Mouse (Mus musculus) heart, postnatal 10 days (tissue): ENCODE results near the gene Mob1a. TPM values are rescaled to one million over a fixed set of nuclear protein-coding genes. Genes with fewer than 3 reads are reported as not detected.
"Not testable (repeated sequence)": the region's sequence is repeated elsewhere in the genome, so short reads cannot be mapped to it uniquely, and the experiment has no call there.

Experiments
- DNase-seq, 2 experiments: peaks; one replicate each; pipeline ENCODE4 v3.0.0; 2021
- intact Hi-C: fragments of 180-260 bp; cut with DNase I; formaldehyde crosslinking; loops from one replicate; pipeline ENCODE4 v1.15.1; 2025
- total RNA-seq, 2 experiments: library from RNA; stranded (reverse); gene quantifications; 2 replicates each; pipeline ENCODE4 v1.2.3; 2021

The Mob1a gene
- total RNA-seq, 2 experiments from 2014 or later = 30.5 to 35.1 TPM

DNA sequence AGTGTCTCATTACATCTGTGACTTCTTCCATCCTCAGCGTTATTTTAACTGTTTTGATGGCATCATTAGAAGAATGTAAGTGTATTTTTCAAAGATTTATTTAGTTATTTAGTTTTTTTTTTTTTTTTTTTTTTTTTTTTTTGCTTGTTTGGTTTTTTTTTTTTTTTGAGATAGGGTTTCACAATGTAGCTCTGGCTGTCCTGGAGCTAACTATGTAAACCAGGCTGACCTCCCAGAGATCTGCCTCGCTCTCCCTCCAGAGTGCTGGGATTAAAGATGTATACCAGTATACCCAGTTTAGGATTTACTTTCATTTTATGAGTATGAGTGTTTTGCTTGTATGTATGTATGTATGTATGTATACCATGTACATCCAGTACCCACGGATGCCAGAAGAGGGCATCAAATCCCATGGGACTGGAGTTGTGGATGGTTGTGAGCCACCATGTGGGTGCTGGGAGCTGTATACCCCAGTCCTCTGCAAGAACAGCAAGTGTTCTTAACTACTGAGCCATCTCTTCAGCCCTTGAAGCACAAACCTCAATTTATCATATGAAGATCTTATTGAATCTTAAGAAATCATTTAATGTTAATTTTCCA, 1.9 kb downstream of the Mob1a start:
- DNase-seq = no peak
- intact Hi-C loops = loop anchor here (10.0 kb wide), 1 partner anchor 553 kb away; the partner anchor contains the start of gene Hk2

DNA sequence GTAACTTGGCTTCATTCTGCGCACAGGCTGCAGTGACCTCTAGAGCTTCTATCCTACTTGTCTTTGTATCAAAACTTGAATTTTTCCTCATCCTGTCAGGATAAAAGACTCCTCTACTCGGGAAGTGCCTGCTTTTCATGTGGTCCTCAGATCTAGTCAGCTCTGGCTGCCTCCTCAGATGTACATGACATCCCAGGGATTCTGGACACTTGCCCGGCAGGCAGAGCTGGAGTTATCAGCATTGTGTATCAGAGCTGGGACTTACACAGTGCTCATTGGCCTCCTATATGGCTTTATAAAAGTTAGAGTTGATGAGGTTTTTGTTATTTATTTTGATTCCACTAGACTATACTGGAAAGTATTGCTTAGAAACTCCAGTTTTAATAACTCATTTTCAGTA, 15.6 kb downstream of the Mob1a start:
- intact Hi-C loops = no loop called here
- DNase-seq = no peak

DNA sequence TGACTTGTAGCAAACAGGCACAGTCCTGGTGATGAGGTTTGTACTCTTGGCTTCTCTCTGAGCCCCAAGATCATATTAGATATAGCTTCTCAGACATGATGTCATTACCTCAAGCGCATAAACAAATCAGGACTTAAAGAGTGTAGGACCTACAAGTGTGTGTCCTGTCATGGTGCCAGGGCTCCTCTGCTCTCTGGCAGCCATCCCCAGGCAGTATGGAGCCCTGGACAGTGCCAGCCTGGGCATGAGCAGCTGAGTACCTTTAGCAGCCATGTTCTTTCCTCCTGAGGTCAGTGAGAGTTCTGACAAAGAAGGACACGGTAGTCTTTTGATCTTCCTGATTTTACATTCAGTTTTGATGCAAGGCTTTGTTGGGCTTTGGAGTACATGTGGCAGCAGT, 17.1 kb downstream of the Mob1a start:
- intact Hi-C loops = no loop called here
- no peak for DNase-seq

DNA sequence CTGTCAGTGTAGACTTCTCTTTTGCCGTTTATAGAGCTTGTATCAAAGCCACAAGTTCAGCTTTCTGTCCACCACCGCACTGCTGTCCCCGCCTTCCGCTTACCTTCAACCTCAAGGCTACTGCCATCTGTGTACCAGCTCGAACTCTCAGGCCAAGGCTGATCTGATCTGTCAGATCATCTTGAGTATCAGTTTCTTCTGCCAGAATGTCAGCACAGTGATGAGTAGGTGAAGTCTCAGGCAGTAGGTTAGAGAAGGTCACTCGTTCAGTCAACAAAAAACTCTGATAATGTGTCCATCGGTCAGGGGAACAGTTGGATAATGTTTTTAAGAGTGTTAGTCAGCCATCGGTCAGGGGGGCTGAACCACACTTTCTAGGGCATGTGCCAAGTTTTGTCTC, 19.5 kb downstream of the Mob1a start:
- DNase-seq, intact Hi-C loops: not testable (repeated sequence)

DNA sequence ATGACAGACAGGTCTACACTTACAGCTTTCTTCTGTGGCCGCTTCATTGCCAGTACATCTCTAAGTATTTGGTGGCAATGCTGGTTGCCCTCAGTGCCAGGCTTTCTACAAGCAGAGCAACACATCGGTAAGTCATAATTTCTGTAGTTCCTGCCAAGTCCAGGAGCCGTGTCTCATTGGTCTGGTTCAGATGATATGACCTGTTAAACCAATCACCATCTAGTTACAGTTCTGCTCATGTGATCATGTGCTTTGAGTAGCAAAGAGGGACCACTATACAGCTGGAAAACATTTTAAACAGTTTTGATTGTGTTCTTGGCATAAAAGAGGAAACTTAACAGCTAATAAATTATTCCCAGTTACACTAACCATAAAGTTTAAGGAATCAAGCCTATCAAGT, 22.1 kb downstream of the Mob1a start:
- intact Hi-C loops = no loop called here
- no peak for DNase-seq

DNA sequence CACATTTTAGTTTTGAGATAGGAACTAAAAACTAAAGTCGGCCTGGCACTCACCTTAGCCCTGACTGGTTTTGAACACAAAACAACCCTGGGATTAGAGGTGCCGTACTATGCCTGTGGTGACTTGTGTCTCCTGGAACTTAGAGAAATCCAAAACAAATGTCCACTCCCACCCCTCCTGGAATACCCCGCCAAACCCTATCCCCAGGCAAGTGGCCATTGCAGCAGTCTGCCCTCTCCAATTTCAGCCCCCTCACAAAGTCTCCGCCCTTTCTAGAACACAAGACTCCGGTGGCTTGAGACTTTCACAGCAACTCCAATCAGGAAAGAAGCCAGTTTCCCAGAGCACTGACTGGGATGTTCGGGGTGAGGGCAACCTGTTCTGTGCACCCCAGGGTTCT, 23.1 kb downstream of the Mob1a start, which contains the start of gene Bola3:
Gene Bola3 (plus strand): TSS at position 275 of the 400 bp plus-strand sequence.
- intact Hi-C loops = no loop called here
- no peak for DNase-seq

DNA sequence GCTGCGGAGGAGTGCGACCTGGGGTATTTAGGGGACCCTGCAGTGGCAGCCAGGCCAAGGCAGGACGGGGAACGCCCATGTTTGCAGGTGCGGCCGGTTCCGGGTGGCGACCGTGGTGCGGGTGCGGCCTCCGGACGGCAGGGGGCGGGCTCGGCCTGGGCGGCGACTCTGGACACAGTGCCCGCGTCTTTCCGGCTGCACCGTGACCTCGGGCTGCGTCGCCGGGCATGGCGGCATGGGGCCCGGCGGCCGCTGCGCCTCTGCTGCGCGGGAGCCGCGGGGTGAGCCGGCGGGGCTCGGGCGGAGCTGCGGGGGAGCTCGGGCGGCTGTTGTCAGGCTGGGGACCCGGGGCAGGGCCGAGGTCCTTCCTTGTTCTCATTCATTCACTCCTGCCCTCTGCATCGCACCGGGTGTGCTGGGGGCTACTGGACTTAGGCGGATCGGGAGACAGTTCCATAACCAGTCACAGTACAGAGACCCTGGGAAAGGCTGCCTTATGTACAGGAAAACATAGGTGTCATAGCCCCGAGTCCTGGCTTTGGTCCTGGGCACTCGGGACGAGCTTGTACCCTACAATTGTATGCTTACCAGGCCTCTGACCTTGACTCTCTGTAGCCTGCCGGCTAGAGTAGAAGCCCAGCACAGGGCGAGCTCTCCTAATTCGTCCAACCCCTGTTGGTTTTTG, 23.6 kb downstream of the Mob1a start:
- intact Hi-C loops = no loop called here
- DNase-seq = peak; percentile 93 to 95

DNA sequence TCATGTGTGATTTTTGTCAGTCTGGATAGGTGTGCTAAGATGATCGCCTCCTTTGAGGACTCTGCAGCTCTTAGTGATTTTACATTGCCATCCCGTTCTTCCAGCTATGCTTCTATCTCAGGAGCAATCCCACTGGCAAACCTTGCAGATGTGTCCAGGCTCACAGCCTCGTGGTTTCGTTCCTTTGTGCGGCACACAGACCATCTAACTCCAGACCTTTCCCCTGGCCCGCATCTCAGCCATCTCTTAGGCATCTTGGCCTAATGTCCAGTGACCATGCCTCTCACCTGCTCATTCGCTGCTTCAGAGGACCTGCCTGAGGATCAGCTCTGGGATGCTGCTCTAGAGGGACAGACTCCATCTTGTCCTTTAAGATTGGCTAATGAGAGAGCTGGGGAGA, 24.4 kb downstream of the Mob1a start:
- intact Hi-C loops = no loop called here
- DNase-seq = no peak

DNA sequence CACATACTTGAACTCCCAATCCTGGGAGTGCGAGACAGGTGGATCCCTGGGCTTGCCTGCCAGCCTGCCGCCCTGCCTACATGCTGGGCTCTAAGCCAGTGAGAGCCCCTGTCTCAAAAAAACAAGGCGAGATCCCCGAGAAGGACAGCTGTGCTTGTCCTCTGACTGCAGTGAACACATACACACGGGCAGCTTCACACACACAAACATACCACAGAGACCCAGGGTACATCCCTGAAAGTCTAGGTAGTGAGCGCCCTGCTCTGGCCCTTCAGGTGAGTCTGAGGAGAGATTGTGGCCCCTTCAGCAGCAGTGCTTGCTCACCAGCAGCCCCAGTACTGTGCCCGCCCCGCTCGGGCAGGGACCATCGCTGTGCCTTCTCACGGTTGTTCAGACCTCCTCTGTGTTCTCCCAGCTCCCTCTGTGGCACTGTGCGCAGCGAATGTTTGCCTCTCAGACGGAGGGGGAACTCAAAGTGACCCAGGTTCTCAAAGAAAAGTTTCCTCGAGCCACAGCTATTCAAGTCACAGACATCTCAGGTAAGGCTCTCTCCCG, 25.1 kb downstream of the Mob1a start:
- no peak for DNase-seq
- intact Hi-C loops = no loop called here

DNA sequence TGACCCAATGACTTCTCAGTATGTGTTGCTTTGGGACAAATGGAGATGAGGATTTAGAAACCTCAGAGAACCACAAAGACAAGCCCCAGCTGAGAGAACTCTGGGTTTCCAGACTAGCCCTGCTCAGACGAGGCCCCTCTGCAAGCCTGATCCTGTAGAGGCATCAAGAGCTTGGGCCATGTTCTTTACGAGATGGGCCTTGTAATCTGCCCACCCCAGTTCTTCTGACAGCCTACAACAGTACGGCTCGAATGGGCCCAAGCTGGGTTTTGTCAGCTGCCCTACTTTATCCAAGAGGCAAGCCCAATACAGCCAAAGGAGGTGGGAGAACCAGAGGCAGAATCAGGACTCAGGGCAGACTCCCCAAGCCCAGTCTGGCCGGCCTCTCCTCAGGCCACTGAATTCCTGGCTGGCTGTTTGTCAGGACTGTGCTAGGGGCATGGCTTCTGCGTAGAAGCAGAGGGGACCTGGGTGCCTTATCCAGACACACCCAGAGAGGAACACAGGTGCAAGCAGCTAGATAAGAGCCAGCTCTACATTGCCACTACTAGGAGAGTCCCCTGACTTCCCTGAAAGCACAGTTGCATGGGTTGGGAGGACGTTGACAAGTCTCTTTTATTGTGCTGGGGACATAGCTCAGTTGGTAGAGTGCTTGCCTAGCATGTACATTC, 25.8 kb downstream of the Mob1a start:
- no peak for DNase-seq
- intact Hi-C loops = no loop called here

DNA sequence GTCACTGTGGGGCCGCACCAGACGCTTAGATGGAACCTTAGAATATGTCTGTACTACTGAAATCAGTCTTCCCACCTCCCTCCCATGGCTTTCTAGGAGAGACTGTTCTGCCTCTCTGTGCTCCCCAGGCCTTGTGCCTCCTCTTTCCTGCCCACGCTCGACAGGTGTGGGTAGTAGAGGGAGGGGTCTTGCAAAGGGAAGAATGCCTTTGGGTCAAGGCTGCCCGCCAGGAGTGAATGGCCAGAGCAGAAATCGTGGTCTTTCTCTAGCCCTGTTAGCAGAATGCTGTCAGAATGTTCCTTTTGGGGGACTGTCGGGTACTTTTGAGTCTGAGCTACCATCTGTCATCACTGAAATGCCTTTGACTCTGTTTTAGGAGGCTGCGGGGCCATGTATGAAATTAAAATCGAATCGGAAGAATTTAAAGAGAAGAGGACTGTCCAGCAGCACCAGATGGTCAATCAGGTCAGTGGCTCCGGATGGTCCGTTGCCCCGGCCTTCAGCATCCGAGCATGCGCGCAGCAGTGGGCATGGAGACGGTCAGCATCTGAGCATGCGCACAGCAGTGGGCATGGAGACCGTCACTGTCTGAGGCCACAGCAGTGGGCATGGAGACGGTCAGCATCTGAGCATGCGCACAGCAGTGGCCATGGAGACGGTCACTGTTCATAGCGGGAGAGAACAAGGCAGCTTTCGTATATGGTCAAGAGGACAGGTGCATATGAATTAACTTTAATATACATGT, 27.0 kb downstream of the Mob1a start:
- intact Hi-C loops = no loop called here
- no peak for DNase-seq

DNA sequence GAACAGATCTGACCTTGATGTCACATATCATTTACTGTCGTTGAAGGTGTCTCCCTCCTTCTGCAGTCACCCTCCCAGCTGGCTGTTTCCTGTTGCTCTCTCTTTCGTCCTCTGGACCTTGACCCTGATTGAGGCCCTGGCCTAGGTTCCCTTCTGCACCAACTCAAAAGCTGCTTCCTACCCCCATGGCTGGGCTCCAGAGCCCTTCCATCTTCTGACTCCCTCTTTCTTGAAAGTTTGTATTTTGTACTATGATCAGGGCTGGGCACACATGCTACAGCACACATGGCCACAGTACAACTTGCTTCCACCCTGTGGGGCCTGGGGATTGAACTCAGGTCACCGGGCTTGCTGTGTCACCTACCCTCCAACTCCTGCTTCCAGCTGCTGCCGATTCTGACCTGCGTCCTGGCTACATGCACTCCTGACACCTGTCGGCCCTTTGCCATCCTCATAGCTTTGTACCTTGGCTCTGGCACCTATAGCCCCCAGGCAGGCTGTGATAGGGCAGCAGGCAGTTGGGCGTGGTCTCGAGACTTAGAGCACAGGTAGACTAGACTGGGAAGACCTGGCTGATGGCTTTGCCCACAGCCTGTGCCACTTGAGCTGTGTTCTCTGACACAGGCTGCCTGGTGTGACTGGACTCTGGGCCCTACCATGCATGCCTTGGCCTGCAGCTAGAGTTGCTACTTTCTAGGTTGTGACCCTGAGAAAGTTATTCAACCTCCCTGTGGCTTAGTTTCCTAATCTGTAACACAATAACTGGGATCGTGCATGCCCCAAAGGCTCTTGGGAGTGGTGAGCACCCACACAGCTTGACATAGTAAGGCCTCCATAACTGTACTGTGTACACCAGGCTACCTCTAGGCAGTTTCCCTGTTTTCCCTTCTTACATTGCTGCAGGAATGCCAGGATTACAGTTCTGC, 29.3 kb downstream of the Mob1a start:
- intact Hi-C loops = loop anchor here (5.0 kb wide), 2 partner anchors 212 to 262 kb away; no protein-coding TSS in a partner anchor
- no peak for DNase-seq

DNA sequence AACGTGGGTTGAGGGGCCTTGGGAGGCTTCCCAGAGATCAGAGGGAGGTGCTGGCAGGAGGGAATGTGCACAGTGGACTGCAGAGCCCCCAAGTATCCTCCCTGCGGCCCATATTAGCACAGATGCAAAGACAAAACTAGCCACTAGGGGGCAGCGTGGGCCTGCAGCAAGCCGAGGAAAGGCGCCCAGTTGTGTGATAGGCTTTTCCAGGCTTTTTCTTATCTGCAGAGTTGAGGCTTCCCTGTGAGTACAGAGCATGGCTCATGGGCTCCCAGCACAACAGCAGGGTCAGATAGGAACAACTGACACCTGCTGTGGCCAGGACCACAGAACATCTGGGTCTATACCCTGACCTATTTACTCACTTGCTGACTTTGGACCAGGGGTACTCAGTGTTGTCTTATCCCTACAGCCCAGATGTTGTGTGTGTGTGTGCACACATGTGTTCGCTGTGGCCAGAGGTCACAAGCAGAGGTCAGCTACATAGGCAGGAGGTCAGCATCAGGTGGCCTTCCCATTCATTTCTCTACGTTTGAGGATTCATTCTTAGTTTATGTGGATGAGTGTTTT, 30.8 kb downstream of the Mob1a start:
- intact Hi-C loops = loop anchor here (1.0 to 5.0 kb wide), 4 partner anchors 156 to 316 kb away; no protein-coding TSS in a partner anchor

DNA sequence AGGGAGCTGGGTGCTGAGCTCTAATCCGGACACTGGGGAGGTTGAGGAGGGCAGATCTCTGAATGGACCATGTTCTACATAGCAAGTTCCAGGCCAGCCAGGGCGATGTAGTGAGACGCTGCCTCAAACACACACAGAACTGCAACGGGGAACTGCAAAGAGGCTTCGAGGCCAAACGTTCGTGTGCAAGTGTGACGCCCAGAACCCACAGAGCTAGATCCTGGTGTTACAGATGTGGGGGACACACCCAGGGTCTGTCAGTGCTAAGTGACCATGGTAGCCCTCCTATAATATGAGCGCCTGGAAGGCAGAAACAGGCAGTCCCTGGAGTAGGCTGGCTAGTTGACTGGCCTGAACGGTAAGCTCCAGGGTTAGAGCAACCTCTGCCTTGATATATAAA, 31.6 kb downstream of the Mob1a start:
- intact Hi-C loops = loop anchor here (2.0 to 5.0 kb wide), 3 partner anchors 210 to 315 kb away; no protein-coding TSS in a partner anchor
- no peak for DNase-seq

More for the DNA sequence above, 30.8 kb downstream of the Mob1a start:
- peak; percentile 87 to 95 for DNase-seq

DNA sequence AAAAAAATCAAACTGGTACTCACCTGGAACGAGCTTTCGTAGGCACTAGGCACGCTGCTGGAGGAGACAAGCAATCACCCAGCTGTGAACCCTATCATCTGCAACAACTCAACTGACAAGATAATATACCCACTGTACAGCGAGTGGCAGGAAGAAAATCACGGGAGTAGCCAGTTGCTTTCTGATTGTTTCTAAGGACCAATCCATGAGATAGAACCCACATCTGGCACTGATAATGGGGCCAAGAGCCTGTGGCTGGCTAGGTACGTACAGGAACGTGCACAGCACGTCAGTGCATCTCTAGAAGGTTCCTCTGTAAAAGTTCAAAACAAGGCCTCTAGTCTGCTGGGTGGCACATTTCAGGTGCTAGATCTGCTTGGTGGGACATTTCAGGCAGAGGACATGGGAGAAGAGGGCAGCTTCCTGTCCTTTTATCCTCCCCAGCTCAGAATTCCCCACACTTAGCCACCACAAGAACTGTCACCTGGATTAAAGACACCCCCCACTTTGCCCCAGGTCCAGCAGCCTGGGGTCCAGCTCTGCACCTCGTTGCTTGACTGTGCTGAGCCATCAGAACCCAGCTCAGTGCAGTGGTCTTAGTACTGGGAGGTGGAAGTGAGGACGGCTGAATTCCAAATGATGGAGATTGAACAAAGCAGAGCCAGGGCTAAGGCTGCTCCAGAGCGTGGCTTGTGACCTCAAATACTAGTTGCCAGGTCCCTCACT, 35.9 kb downstream of the Mob1a start:
- intact Hi-C loops = no loop called here
- no peak for DNase-seq

DNA sequence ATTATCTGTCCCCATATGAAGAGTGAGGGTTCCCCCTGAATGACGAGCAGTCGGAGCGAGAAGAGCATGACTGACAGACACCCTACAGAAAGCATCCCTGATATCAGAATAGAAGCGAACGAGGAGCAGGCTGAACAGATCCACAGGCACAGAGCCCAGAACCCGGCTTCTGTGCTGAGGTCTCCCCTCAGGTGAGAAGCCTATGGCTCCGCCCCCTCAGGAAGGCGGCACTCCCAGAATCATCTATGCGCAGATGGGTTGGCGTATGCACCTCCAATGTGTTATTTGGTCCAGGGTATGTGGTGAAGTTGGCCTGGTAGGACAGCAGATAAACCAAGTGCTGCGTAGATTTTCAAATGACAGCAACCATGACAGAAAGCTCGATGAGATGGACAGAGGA, 37.3 kb downstream of the Mob1a start:
- DNase-seq = no peak
- intact Hi-C loops = no loop called here

DNA sequence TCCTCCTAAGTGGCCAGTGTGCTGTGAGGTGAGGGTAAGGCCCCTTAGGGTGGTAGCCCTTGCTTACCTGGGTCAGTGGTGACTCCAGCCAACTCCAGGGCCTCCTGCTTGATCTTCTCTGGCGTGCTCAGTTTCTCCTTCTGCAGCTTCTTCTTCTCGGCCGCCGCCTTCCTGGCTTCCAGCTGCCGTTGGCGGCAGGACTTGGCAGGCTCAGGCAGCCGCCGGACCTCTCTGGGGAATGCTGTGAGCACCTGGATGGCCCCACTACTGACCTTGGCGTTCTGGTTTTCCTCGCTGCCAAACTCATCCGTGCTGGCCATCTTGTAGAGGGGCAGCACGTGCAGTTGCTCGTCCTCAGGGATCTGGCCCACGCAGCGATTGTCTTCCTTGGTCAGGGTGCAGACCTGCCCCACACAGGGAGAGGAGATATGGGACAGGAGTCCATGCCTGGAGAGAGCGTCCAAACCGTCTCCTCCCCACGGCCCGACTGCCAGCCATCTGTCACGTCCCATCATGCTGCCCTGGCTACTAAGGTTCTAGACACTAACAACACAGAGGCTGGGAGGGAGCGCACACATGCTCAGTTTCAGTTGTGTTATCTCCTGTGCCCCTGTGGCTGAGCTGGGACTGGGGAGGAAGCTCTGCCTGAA, 44.6 kb downstream of the Mob1a start:
- DNase-seq = no peak
- intact Hi-C loops = no loop called here

DNA sequence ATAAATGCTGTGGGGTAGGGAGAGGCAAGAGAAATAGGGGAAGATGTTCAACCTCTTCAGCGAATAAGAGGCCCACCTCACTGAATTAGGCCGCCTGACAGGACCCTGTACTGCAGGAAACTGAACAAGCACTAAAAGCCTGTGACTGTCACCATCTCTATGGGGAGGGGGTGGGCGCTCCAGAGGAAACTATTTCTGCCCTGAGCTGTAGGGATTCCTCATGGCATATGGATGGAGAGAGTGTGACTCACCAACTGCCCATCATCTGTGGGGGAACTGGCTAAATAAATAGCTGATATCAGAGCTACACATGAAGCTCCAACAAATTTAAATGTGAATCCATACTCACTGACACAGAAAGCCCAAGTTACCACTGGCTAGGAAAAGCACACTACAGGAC, 45.5 kb downstream of the Mob1a start:
- no peak for DNase-seq
- intact Hi-C loops = no loop called here
